Mouse (Mus musculus) left cerebral cortex, postnatal 14 days (tissue): ENCODE measurements at regions not wholly inside any gene's neighbourhood (a gene's known extent, or its start where the extent isn't known, plus 50 kb on each side); places are given as distances from the start of the nearest gene placed in this dataset.
A peak's percentile ranks its signal among the peaks of the same experiment; 100 is the strongest.

ENCODE experiments used
- DNase-seq, 2 experiments: peaks; one replicate each; pipeline ENCODE4 v3.0.0; 2021 to 2022; ENCODE audit warnings: low spot score in 2 of 2, mixed read lengths in 1 of 2
- intact Hi-C: fragments of 180-260 bp; cut with DNase I; formaldehyde crosslinking; loops from one replicate; pipeline ENCODE4 v1.15.1; 2025

- DNase-seq, result no peak
- intact Hi-C loops, result no loop called here
These were observed 117.7 kb upstream of the Unc5b start for GRCm38 (mm10) chr10:60948983-60949677.

DNA sequence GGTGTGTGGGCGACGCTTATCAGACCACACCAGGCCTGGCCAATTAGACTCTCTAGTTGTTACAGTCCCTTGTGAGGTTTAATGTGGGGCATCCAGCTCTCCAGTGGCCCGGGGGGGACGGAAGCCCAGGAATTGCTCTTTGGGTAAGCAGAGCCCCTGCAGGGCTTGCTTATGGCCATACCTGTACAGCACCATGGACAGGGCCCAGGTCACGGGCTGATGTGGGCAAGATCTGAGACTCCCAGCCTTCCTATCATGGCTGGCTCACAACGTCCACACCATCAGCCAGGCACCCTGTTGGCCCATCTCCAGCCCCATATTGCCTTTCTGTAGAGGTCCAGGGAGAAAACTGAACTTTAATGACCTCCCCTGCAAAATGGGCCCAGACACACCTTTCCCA lies 111.7 kb upstream of the Unc5b start:
- intact Hi-C loops, result no loop called here
- no peak for DNase-seq

DNA sequence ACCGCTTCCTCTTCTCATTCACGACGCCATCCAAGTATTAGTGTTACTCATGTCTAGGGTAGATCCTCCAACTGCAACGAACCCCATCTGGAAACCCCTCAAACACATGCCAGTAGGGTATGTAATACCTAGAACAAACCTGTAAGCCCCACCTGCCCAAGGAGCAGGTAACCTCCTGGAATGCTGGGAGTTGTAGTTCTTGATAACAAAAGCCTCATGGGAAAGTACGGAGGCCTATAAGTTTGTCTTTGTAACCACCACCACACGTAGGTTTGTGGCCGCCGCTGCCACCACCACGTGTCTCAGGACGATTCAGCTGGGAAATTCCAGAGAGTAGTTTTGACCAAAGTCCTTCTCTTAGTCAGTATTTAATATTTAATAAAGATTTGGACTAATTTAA lies 107.4 kb upstream of the Unc5b start:
- intact Hi-C loops, result no loop called here
- DNase-seq, result no peak

DNA sequence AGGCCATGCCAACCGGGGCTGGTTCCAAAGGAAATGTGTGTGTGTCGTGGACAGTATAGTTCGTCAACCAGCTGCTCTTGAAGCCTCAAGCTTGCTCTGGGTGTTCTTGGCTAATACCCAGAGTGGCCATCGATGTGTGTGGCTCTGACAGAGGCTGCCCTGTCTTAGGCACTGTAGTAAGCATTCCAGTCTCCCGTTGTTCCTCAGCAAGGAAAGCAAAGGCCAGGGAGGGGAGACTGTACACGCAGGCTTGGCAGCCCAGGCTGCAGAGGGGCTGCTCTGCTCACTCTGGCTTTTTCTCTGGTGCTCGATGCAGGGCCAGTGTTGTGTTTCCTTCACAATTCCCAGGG lies 106.1 kb upstream of the Unc5b start:
- DNase-seq, result no peak
- intact Hi-C loops, result no loop called here

GRCm38 (mm10) chr10:60936659-60937516 lies 105.5 kb upstream of the Unc5b start:
- no peak for DNase-seq
- intact Hi-C loops, result no loop called here

DNA sequence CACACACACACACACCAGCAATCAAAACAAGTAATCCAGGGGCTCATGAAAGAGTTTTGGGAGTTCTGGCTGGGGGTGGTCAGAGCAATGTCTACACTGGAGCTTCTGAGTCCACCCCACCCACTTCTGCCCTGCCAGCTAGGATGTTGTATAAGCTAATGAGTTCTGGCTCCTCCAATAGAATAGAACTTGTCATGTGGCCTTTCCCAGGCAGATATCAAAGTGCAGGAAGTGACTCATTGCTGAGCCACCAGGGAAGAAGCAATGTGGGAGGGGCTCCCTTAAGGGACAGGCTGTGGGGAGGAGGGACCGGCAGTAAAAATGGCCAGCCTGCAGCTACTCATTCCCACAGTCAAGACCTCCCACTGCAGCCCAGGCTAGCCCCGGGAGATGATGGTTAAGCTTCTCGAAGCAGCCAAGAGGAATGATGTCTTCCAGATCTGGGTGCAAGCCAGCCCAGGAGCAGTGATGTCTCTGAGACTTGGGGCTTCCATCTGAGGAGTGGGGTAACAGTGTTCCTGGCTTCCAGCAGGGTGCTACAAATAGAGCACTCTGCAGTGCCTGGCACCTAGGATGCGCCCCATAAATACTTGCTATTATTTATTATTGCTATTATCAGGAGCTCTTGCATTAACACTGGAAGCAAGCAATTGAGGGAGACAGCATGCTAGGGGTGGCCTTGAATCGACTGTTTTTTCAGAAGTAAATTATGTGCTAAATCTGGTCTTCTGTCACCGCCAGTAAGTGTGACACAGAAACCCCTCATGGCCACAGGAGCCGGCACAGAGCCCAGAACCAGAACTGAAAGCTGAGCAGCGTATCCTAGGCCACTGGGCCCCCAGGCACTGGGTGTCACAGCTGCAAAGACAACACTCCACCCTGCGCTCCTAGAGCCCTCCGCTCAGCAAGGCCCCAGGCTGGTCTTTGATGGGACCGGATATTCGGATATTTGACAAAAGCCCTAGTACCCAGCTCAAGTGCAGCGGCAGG lies 103.2 kb upstream of the Unc5b start:
- intact Hi-C loops, result no loop called here
- peak in 1 of 2 experiments; percentile 67 for DNase-seq

DNA sequence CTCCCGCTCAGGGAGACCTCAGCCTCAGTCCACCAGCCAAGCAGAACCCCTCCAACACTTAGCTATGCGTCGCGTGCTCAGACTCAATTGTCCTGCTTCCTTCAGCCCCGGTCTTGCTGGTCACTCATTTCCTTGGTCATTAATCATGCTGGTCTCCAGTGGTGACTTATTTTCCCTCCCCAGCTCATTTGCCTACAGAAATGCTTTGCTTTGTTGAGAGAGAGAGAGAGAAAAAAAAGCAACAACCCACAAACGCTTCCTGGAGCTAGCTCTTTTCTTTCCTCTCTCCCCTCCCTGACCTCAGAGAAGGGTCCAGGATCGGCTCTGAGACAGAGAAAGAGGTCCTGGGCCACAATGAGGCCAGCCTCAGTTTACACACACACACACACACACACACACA lies 102.5 kb upstream of the Unc5b start:
- DNase-seq, result no peak
- intact Hi-C loops, result no loop called here

DNA sequence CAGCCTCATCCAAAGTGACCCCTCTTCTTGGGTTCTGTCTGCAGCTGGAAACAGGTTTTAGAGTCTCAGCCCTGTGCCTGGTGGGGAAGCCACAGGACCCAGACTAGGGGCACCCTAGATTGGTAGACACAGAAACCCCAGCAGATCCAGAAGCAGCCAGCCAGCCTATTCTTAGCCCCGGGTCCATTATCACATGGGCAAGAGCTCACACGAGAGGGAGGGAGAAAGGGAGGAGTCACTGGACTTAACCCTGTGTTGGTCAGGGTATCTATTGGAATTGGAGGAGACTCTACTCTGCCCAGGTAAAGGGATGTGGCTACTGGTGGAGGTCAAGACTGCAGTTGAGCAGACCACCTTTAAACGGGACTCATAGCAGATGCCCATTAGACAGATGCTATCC lies 101.5 kb upstream of the Unc5b start:
- DNase-seq, result no peak
- intact Hi-C loops, result no loop called here

DNA sequence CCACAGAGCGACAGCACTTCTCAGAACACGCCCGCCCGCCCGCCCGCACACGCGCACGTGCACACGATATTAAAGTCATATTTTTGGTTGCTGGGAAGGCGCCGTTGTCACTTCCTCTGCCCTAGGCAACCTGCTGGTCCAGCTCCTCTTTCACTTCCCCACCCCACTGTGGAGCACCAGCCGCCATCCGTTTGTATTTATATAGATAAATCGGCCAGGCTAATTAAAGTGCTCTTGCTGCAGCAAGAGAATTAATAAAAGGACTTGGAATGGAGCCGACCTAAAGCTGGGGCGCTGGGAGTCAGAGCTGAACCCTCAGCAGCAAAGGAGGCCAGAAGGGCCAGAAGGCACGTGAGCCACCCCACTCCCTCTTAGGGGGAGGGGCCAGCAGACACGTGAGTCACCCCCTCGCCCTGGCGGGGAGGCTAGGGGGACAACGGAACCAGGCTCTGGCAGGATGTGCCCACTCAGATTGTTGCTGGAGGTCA lies 100.6 kb upstream of the Unc5b start:
- peak; percentile 27 to 57 for DNase-seq
- intact Hi-C loops, result no loop called here

DNA sequence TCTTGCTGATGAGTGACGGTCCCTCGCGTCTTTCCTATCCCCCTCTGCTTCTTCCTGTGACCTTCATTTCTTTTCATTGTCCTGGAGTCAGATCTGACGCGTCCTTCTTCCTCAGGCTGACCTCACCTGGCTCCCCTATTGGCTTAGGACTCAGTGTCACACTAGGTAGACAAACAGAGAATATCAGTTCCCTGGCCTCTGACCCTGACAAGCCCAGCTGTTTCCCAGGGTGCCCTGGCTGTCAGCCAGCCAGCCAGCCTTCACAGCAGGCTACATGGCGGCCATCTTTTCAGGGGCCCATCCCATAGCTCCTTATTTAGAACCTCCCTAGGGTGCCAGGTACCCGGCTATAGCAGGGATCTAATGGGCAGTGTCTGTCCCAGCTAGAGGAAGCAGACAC lies 97.3 kb upstream of the Unc5b start:
- intact Hi-C loops, result no loop called here

DNA sequence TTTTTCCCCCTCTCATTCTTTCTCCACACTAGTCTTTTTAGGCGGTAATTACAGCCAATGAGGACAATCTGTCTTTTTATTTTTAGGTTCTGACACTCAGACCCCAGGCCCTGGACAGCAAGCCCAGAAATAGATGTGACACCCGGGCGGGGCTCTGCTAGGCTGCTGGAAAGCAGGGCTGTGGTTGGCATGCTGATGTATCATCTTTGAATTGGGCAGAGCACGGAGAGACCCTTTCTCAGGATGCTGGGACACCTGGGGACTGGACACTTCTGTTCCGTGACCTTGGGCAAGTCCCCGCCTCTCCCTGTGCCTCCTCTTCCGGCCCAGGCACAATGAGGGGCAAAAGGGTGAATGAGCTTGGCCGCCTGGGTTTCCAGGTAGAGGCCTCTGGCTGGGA lies 96.8 kb upstream of the Unc5b start:
- intact Hi-C loops, result no loop called here
- no peak for DNase-seq

More for the DNA sequence above, 97.3 kb upstream of the Unc5b start:
- no peak for DNase-seq

GRCm38 (mm10) chr10:60926632-60927031 lies 95.3 kb upstream of the Unc5b start:
- intact Hi-C loops, result no loop called here
- DNase-seq, result no peak

DNA sequence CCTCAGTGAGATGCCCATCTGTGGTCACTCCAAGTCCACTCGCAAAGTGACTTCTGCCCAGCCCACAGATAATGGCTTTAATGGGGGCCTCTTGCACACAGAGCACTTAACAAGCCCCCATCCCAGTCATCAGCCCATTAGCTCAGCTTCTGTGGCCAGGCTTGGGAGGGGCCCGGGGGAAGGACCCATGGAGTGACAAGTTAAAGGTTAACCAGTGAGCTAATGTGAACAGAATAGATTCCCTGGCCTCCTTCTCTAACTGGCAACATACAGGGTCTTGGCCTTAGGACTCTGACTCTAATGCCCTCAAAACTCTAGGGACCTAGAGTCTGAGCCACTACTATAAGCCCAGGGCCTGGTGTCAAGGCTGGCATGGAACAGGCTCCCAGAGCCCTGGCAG lies 94.3 kb upstream of the Unc5b start:
- intact Hi-C loops, result no loop called here
- DNase-seq, result no peak

DNA sequence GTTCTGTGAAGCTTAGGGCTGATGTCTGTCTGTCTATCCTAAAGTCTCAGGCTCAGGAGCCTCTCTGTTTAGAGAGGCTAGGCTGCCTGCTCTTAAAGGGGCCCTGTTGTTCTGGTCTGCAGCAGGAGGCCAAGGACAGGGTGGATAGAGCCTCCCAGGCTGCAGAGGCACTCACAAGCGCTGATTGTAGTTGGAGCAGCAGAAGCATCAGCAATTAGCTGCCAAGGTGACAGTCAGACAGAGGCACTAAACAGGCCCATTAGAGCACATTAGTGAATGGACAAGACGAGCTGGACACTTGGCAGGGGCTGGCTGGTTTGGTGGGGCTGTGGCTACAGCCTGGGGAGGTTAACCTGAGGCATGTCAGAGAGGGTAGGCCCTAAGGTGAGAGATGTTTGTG lies 93.8 kb upstream of the Unc5b start:
- intact Hi-C loops, result no loop called here
- no peak for DNase-seq

DNA sequence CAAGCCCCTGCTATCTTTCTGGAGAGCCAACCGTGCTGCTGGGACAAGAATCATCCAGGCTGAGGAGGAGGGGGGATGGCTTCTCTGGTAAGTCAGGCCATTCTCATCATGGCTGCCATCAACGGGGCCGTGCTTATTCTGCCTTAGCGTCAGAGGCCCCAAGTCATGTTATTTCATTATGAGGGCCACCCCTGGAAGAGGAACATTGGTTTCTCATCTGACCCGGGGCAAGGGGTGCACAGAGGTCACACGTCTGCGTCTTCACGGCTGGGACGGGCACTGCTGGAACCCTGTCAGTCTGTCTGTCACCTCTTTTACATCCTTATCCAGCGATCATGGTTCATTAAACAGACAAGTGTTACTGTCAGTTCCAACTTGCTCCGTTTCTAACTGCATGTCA lies 92.4 kb upstream of the Unc5b start:
- intact Hi-C loops, result no loop called here
- no peak for DNase-seq

DNA sequence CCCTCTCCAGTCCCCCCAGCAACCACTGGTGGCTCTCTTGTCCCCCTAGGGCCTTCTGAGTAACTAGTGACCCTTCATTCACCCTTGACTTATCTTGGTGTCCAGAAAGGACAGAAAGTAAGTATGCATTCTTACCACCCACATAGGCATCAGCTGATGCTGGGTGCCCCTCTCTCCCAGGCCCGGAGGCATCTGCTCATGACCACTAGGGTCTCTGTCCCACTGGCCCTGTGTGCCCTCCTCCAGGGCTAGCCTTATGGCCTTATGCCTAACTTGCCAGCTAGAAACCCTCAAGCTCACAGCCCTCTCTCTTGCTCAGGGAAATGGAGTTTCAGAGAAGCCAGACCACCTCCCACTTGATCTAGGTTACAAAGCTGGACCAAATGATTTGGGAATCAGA lies 89.2 kb upstream of the Unc5b start:
- no peak for DNase-seq
- intact Hi-C loops, result no loop called here

GRCm38 (mm10) chr10:60918020-60918419 lies 86.6 kb upstream of the Unc5b start:
- no peak for DNase-seq
- intact Hi-C loops, result no loop called here

- no peak for DNase-seq
- intact Hi-C loops, result no loop called here
These were observed 83.0 kb upstream of the Unc5b start for GRCm38 (mm10) chr10:60914391-60914790.

- peak in 1 of 2 experiments; percentile 62 for DNase-seq
- intact Hi-C loops, result no loop called here
These were observed 82.1 kb upstream of the Unc5b start for GRCm38 (mm10) chr10:60913456-60913900.

DNA sequence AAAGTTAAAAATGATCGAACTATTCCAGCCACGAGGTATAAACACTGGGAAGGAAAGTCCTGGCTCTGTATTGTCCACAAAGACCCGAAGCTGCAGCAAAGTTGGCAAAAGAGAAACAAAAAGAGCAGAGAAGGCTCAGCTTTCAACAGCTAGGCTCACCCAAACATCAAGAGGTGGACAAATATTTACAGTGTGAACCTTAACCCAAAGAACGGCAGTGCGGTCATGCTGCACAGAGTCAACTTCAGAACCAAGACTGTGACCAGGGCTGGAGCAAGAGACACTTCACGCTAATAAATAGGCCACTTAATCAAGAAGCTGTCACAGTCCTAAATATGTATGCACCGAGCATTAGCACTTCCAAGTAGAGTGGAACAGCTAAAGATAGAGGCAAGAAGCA lies 73.0 kb upstream of the Unc5b start:
- no peak for DNase-seq

More for the DNA sequence above, 73.0 kb upstream of the Unc5b start:
- intact Hi-C loops, result no loop called here
